Mouse (Mus musculus): ENCODE measurements around the gene Mfap4. TPM values are rescaled to one million over a fixed set of nuclear protein-coding genes. Genes with fewer than 3 reads are reported as not detected.
A peak's percentile ranks its signal among the peaks of the same experiment; 100 is the strongest.

Mfap4 gene
- polyA plus RNA-seq, 1 experiment = 12.0 TPM

- no peaks in the 10 kb centered on the region for H3K4me1 ChIP-seq (ENCODE audit: control insufficient read depth, insufficient read depth, low read length)
- no peak for DNase-seq
- H3K27ac ChIP-seq (ENCODE audit: insufficient read depth, low read depth, low read length) = no peak overlapping the region
- H3K27me3 ChIP-seq (replicated peaks; ENCODE audit: control insufficient read depth, insufficient read depth, low read length) = no peaks in the 10 kb centered on the region
- H3K36me3 ChIP-seq (ENCODE audit: control insufficient read depth, insufficient read depth, low read length) = no peaks in the 10 kb centered on the region
- H3K4me3 ChIP-seq (ENCODE audit: insufficient read depth, low read depth, low read length) = no peak overlapping the region
- WGBS = 80% methylated on average over 13 of the region's 13 CpGs
- TF ChIP-seq CTCF (conservative IDR thresholded peaks at IDR 0.05; ENCODE audit: insufficient read depth, insufficient read length, low read depth, low read length) (no peak), POLR2A (IDR thresholded peaks at IDR 0.05; ENCODE audit: low read depth, low read length) (no peak)
Measured at GRCm38 (mm10) chr11:61483226-61483845, 1.9 kb upstream of the Mfap4 start.

- no peaks in the 10 kb centered on the region for H3K36me3 ChIP-seq (ENCODE audit: control insufficient read depth, insufficient read depth, low read length)
- no peaks in the 10 kb centered on the region for H3K27me3 ChIP-seq (replicated peaks; ENCODE audit: control insufficient read depth, insufficient read depth, low read length)
- TF ChIP-seq CTCF (conservative IDR thresholded peaks at IDR 0.05; ENCODE audit: insufficient read depth, insufficient read length, low read depth, low read length) (no peak), POLR2A (IDR thresholded peaks at IDR 0.05; ENCODE audit: low read depth, low read length) (no peak)
- no peak overlapping the region for H3K27ac ChIP-seq (ENCODE audit: insufficient read depth, low read depth, low read length)
- H3K4me1 ChIP-seq (ENCODE audit: control insufficient read depth, insufficient read depth, low read length) = no peaks in the 10 kb centered on the region
- 41% methylated on average over 10 of the region's 10 CpGs for WGBS
- no peak overlapping the region for H3K4me3 ChIP-seq (ENCODE audit: insufficient read depth, low read depth, low read length)
- no peak for DNase-seq
Measured at GRCm38 (mm10) chr11:61484256-61484612, 997 bp upstream of the Mfap4 start.

GRCm38 (mm10) chr11:61485541-61486457 lies 568 bp downstream of the Mfap4 start:
- H3K27me3 ChIP-seq (replicated peaks; ENCODE audit: control insufficient read depth, insufficient read depth, low read length) = no peaks in the 10 kb centered on the region

GRCm38 (mm10) chr11:61486458-61487219 lies 1.4 kb downstream of the Mfap4 start:
- 68% methylated on average over 14 of the region's 14 CpGs for whole genome bisulfite sequencing

More at GRCm38 (mm10) chr11:61485541-61486457, 568 bp downstream of the Mfap4 start:
- Histone ChIP-seq H3K36me3 (ENCODE audit: control insufficient read depth, insufficient read depth, low read length) (no peaks in the 10 kb centered on the region), H3K4me3 (ENCODE audit: insufficient read depth, low read depth, low read length) (no peak overlapping the region), H3K4me1 (ENCODE audit: control insufficient read depth, insufficient read depth, low read length) (no peaks in the 10 kb centered on the region), H3K27ac (ENCODE audit: insufficient read depth, low read depth, low read length) (no peak overlapping the region)
- DNase-seq = no peak
- TF ChIP-seq CTCF (conservative IDR thresholded peaks at IDR 0.05; ENCODE audit: insufficient read depth, insufficient read length, low read depth, low read length) = no peak
- 83% methylated on average over 22 of the region's 22 CpGs for WGBS

GRCm38 (mm10) chr11:61487401-61487800 lies 2.2 kb downstream of the Mfap4 start:
- no peaks in the 10 kb centered on the region for H3K27me3 ChIP-seq (replicated peaks; ENCODE audit: control insufficient read depth, insufficient read depth, low read length)
- H3K4me3 ChIP-seq (ENCODE audit: insufficient read depth, low read depth, low read length) = no peak overlapping the region
- WGBS = 23% methylated on average over 2 of the region's 2 CpGs
- no peak overlapping the region for H3K27ac ChIP-seq (ENCODE audit: insufficient read depth, low read depth, low read length)
- DNase-seq = peak; percentile 48
- no peaks in the 10 kb centered on the region for H3K4me1 ChIP-seq (ENCODE audit: control insufficient read depth, insufficient read depth, low read length)
- TF ChIP-seq POLR2A (IDR thresholded peaks at IDR 0.05; ENCODE audit: low read depth, low read length) = no peak
- no peak for TF ChIP-seq CTCF (conservative IDR thresholded peaks at IDR 0.05; ENCODE audit: insufficient read depth, insufficient read length, low read depth, low read length)
- H3K36me3 ChIP-seq (ENCODE audit: control insufficient read depth, insufficient read depth, low read length) = no peaks in the 10 kb centered on the region

More at GRCm38 (mm10) chr11:61486458-61487219, 1.4 kb downstream of the Mfap4 start:
- H3K36me3 ChIP-seq (ENCODE audit: control insufficient read depth, insufficient read depth, low read length) = no peaks in the 10 kb centered on the region
- no peak overlapping the region for H3K27ac ChIP-seq (ENCODE audit: insufficient read depth, low read depth, low read length)
- DNase-seq = no peak
- no peaks in the 10 kb centered on the region for H3K4me1 ChIP-seq (ENCODE audit: control insufficient read depth, insufficient read depth, low read length)
- no peak overlapping the region for H3K4me3 ChIP-seq (ENCODE audit: insufficient read depth, low read depth, low read length)
- TF ChIP-seq POLR2A (IDR thresholded peaks at IDR 0.05; ENCODE audit: low read depth, low read length) = no peak
- no peaks in the 10 kb centered on the region for H3K27me3 ChIP-seq (replicated peaks; ENCODE audit: control insufficient read depth, insufficient read depth, low read length)

GRCm38 (mm10) chr11:61487936-61488335 lies 2.7 kb downstream of the Mfap4 start:
- no peak for TF ChIP-seq CTCF (conservative IDR thresholded peaks at IDR 0.05; ENCODE audit: insufficient read depth, insufficient read length, low read depth, low read length)
- TF ChIP-seq POLR2A (IDR thresholded peaks at IDR 0.05; ENCODE audit: low read depth, low read length) = no peak
- Histone ChIP-seq H3K27ac (ENCODE audit: insufficient read depth, low read depth, low read length) (no peak overlapping the region), H3K4me3 (ENCODE audit: insufficient read depth, low read depth, low read length) (no peak overlapping the region), H3K27me3 (replicated peaks; ENCODE audit: control insufficient read depth, insufficient read depth, low read length) (no peaks in the 10 kb centered on the region), H3K36me3 (ENCODE audit: control insufficient read depth, insufficient read depth, low read length) (no peaks in the 10 kb centered on the region), H3K4me1 (ENCODE audit: control insufficient read depth, insufficient read depth, low read length) (0 out of 2 replicates have a peak, but pooled peaks cover under 1% of the 10 kb centered on the region)
- 91% methylated on average over 7 of the region's 7 CpGs for WGBS
- no peak for DNase-seq

- Histone ChIP-seq H3K36me3 (ENCODE audit: control insufficient read depth, insufficient read depth, low read length) (no peaks in the 10 kb centered on the region), H3K27ac (ENCODE audit: insufficient read depth, low read depth, low read length) (no peak overlapping the region), H3K4me3 (ENCODE audit: insufficient read depth, low read depth, low read length) (no peak overlapping the region), H3K27me3 (replicated peaks; ENCODE audit: control insufficient read depth, insufficient read depth, low read length) (no peaks in the 10 kb centered on the region), H3K4me1 (ENCODE audit: control insufficient read depth, insufficient read depth, low read length) (peaks cover 5% of the 10 kb centered on the region; the same call in 1 of the 2 replicates)
- WGBS = 88% methylated on average over 2 of the region's 2 CpGs
- no peak for DNase-seq
- no peak for TF ChIP-seq CTCF (conservative IDR thresholded peaks at IDR 0.05; ENCODE audit: insufficient read depth, insufficient read length, low read depth, low read length)
- no peak for TF ChIP-seq POLR2A (IDR thresholded peaks at IDR 0.05; ENCODE audit: low read depth, low read length)
Measured at GRCm38 (mm10) chr11:61489085-61489484, 3.9 kb downstream of the Mfap4 start.

Data from kidney, adult 2 months (tissue).